Mouse (Mus musculus) thymus, postnatal 14 days (tissue): ENCODE results near the gene Neurod6.

Experiments
- DNase-seq: peaks from one replicate; pipeline ENCODE4 v3.0.0; 2021

Neurod6 gene

GRCm38 (mm10) chr6:55646111-55646823, 34.8 kb downstream of the Neurod6 start:
- no peak for DNase-seq

GRCm38 (mm10) chr6:55634662-55635061, 46.4 kb downstream of the Neurod6 start:
- no peak for DNase-seq
